Mouse (Mus musculus) testis, postnatal 14 days (tissue): ENCODE results near the gene Gabpb2.

Experiments
- DNase-seq: peaks from one replicate; pipeline ENCODE4 v3.0.0; 2021; ENCODE audit warnings: low spot score

The Gabpb2 gene

DNA sequence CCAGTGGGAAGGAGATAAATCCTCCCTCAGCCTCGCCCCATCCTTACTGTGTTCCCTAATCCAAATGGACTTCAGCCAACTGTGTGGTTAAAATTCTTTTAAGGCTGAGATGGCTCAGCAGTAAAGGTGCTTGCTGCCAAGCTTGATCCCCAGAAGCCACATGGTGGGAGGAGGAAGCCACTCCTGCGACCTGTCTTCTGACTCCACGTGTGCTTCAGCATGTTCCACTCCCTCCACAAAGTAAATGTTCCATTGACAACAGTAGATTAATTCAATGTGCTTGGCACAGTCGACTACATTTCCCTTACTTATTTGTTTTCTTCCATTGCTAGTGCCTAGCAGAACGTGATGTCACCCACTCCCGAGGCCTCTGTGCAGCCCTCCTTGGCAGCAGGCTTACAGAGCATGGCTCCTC is 23.0 kb downstream of the Gabpb2 start:
- DNase-seq, result no peak

- DNase-seq, result no peak
Measured at GRCm38 (mm10) chr3:95186888-95187287, 30.8 kb downstream of the Gabpb2 start.

DNA sequence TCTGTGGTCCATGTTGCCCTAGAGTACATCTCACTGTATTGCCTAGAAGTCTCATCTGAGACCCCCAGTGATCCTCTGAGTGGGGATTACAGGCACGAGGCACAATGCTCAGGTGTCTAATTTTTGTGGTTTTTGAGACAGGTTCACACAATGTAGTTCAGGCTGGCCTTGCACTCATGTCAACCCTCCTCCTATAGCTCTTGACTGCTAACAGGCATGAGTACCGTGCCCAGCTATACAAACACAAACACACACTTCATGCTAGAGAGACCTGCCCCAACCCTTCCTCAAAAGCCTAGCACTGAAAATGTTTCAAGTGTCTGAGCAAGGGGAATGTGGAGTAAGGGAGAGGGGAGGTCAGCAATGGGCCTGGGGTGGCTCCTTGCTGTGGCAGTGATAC is 31.6 kb downstream of the Gabpb2 start:
- DNase-seq, result no peak

DNA sequence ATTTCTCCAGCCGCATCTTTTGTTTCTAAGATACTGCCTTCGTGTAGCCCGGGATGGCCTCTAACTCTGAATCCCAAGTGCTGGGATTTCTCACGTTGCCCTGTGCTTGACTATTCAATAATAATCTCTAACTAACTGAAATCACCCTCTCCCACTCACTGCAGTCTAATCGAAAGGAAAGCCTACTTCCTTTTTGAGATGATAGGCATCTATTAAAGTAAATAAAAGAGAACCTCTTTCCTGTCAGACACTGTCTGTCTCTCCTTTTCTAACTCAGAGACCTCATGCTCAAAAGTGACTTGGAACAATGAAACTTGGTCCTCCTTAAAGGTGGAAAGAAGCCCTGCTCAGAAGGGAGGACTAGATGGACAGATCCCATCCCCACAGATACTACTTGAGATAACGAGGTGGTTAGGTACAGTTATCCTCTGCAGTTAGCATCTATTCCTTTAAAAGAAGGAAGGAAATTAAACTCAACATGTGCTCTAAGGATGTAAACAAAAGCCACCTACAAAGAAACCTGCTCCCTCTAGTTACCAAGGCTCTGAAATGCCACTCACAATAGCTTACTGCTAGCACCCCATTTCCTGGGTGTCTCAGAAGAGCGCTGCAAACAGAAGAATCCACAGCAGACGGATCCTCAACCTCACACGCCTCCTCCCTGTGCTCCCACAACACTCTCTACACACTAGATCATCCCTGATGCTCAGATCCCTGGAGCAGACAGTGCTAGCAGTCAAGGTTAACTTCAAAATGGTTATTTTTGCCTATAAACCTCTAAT is 32.7 kb downstream of the Gabpb2 start:
- DNase-seq, result no peak

DNA sequence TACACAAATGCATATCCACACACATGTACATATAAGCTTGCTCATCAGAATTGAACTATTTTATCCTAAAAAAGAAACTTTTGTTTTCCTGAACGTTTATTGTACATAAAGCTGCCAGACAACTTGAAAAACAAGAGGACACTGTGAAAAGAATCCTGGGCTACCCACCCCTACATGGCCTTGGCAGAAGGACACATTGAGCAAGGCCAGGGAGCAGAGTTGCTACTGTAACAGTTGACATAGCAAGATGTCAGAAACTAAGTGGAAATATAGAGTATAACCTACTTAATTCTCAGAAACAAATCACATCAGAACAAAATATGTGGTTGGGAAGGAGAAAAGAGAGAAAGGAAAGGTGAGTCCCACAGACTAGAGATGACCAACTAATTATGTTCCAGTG is 35.9 kb downstream of the Gabpb2 start:
- DNase-seq, result no peak

- DNase-seq, result peak; percentile 74
Measured at GRCm38 (mm10) chr3:95179890-95180289, 37.8 kb downstream of the Gabpb2 start.

GRCm38 (mm10) chr3:95178948-95179347 is 38.8 kb downstream of the Gabpb2 start:
- DNase-seq, result no peak

- no peak for DNase-seq
Measured at GRCm38 (mm10) chr3:95177583-95177982, 40.1 kb downstream of the Gabpb2 start.

DNA sequence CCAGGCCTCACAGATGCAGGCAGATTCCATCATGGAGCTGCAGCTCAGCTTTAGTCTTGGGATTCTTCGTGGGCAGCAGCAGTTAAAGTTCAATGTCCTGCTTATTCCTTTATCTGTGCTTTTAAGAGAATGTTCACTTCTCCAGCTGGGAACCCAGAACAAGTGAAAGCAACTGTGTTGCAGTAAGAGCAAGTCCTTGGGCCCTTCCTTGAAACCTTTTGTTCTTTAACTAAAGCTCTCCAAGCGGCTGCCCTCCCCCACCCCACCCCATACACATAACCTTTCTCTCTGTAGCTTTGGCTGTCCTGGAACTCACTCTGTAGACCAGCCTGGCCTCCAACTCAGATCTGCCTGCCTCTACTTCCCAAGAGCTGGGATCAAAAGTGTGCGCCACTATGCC is 41.2 kb downstream of the Gabpb2 start:
- DNase-seq, result peak; percentile 73

DNA sequence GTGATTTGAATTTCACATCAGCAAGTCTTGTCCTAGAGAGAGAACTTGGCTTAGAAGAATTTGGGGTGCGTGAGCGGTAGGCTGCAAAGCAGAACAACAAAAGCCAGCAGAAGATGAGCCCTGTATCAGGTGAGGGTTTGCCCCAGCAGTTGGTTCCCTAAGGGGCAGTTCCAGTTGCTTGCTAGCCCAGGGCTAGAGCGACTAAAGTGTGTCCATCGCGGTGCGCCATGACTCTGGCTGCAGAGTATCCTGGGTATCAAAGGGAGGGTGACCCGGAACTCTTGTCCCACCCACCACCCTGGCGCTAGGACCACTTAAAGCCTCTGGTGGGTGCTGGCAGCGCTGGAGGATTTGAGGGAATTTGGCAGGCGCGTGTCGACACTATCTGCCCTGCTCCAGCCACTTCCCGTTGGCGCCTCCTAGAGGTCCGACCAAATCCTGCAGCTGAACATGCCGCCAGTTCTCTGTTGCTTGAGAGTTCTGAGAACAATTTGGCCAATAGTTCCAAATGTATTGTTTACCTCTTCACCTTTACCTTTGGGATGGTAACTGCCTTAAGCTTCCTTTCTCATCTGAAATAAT is 43.6 kb downstream of the Gabpb2 start:
- peak; percentile 87 for DNase-seq

- peak; percentile 76 for DNase-seq
Measured at GRCm38 (mm10) chr3:95173256-95173949, 44.3 kb downstream of the Gabpb2 start.

DNA sequence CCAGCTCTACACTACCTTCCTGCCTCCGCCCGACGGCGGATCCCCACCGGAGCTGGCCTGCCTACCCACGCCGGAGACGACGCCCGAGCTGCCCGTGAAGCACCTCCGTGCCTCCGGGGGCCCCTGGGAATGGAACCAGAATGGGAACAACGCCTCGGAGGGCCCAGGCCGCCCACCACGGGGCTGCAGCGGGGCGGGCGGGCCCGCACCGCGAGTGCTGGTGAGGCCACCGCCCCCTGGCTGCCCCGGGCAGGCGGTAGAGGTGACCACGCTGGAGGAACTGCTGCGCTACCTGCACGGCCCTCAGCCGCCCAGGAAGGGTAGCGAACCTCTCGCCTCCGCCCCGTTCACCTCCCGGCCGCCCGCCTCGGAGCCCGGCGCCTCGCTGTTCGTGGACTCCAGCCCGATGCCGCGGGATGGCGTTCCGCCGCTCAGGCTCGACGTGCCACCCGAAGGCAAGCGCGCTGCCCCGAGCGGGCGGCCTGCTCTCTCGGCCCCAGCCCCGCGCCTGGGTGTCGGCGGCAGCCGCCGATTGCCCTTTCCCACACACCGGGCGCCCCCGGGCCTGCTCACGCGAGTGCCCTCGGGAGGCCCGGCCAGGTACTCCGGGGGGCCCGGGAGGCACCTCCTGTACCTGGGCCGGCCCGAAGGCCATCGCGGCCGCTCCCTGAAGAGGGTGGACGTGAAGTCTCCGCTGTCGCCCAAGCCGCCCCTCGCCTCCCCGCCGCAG is 45.0 kb downstream of the Gabpb2 start:
- peak; percentile 80 for DNase-seq

DNA sequence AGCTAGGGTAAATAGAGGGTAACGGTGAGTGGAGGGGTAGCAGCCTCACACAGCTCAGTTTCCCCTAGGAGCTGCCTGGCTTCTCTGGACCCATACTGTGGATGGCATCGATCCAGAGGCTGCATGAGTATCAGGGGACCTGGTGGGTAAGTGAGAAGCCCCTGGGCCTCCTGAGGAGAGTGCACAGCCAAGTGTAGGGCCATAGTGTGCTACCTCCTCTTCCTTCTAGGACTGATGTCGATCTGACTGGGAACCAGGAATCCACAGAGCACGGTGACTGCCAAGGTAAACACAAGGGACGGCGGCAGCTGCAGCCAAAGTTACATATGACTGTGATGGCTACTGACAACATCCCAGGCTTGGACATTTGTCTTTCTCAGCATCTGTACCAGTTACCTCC is 46.6 kb downstream of the Gabpb2 start:
- no peak for DNase-seq

DNA sequence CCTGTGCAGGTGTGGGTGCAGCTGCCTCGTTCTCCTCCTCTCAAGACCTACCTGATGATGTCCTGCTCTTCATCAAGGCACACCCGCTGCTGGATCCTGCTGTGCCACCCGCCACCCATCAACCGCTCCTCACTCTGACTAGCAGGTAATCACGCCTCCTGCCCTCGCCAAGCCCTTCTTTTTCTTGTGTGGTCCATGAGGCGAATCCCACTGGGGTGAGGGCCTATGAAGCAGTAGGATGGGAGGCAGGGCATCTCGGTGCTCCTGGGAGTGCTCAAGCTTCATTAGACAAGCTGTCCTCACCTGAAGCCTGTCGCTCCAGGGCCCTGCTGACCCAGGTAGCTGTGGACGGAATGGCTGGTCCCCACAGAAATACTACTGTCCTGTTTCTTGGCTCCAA is 47.7 kb downstream of the Gabpb2 start:
- DNase-seq, result no peak

- DNase-seq, result no peak
Measured at GRCm38 (mm10) chr3:95164840-95165239, 52.9 kb downstream of the Gabpb2 start.

DNA sequence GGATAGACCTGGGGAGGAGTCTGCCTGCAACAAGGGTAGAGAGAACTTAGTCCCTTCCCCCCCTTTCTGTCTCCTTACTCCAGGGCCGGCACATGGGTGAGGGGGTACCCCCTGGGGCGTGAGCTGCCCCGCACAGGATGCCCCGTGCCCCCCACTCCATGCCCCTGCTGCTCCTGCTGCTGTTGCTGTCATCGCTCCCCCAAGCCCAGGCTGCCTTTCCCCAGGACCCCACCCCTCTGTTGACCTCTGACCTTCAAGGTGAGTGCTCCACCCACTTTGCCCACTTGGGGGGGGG is 53.5 kb downstream of the Gabpb2 start:
- DNase-seq, result no peak

DNA sequence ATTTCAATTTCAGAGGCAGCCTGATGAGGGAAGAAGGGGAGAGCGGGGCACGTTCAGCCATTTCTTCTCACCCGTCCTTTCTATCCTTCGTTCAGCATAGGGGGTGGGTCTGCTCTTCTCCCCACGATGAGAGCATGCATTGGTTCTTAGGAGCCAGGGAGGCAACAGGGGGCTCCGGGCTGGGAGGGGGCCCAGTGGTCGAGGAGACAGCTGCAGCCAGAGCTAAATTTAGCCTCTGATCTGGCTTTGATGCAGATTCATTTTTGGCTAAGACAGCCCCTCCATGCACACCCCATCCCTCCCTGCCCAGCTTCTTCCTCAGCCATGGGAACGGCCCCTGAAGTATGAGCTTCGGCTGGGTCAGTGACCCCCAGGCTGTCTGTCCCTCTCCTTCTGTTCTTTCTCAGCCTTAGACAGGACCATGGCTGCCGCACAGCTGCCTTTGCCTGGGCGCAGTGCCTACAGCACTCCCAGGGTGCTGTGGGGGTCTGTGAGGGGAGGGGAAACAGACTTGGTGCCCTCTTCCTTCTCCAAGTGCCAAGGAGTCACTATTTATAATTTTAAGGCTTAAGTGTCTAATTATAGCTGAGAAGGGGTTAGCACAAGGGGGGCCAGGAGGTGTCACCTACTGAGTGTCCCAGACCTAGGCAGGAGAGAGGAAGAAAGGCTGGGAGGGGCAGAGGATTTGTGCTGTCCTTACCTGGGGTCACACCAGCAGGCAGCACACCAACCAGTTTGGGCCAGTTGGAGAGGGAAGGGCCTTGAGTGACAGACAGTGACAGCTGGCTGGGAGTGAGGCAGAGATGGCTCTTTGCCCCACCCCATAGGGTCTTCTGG is 54.1 kb downstream of the Gabpb2 start:
- DNase-seq, result no peak

- no peak for DNase-seq
Measured at GRCm38 (mm10) chr3:95162345-95162628, 55.4 kb downstream of the Gabpb2 start.

GRCm38 (mm10) chr3:95161618-95162344 is 55.9 kb downstream of the Gabpb2 start:
- DNase-seq, result no peak

- no peak for DNase-seq
Measured at GRCm38 (mm10) chr3:95161041-95161551, 56.6 kb downstream of the Gabpb2 start.
